Mouse (Mus musculus) thymus, postnatal 0 days (tissue): ENCODE results near the gene Klhl26. TPM values are rescaled to one million over a fixed set of nuclear protein-coding genes. Genes with fewer than 3 reads are reported as not detected.

Experiments used
- DNase-seq: peaks from one replicate; pipeline ENCODE4 v3.0.0-alpha.2; 2015; ENCODE audit warnings: low spot score
- polyA plus RNA-seq: library from polyadenylated mRNA; unstranded; fragments of >200 nt; fragmentation: Nextera tagmentation; extraction: Ambion mirVana; gene quantifications from 2 replicates; pipeline ENCODE4 v1.2.1, GENCODE M21; 2015

Gene Klhl26
- polyA plus RNA-seq, 1 experiment from 2014 or later = 8.0 TPM

DNA sequence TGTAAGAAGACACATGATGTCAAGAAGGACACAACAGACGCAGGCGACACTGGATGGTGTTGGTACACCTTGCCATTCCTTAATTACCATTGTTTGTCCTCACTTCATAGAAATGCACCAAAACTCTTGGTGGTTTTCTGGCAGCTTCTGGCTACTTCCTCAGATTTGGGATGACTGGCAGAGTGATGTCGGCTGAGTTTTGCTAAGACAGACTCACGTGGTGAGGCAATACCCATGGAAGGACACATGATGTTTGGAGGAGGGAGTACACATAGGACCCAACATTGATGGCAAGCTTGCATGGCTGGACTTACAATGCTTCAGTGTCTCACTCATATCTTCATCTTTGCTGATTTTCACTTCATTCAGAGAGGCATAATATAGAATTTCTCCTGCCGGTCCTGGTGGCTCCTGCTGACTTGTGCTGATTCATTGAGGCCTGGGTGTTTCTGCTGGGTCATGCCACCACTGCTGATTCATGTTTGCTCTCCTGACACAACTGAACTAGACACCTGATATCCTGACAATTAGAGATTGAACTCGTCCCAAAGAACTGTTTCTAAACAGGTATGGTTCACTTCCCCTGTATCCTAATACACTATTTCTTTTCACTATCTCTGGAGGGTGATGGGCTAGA is 62.3 kb downstream of the Klhl26 start:
- no peak for DNase-seq

DNA sequence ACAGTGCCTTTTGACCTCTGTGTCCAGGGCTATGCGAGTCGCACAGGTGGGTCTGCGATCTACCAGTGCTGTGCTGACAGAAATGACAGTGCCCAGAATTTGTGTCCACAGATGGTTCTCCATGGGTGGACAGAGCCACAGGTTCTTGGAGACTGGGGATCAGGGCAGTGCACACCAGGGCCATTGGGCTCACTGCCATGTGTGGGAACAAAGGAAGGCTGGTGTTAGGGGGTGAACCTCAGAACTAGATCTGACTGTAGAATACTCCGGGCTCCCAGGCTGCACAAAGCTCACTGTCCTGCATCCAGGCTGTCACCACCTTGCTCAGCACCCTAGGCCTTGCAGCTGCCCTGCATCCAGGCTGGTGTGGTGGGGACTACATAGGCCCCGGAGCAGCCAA is 66.5 kb downstream of the Klhl26 start:
- DNase-seq = no peak

DNA sequence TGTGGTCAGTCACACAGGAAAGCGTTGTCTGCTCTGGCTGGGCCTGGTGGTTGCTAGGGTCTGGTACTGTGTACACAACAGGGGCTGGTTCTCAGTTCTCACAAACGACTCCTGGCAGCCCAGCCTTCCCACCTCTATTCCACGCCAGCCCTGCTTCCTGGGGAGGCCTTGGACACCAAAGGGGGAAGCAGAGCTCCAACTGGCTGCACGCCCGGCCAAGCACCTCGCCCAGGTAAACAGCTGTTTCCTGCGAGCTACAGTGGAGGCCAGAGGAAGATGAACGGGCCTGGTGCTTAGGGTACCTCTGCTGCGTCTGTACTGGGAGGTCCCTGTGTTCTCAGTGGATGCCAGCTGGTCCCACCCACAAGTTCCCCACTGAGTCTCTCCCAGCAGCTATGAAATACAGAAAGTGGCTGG is 67.3 kb downstream of the Klhl26 start:
- no peak for DNase-seq

DNA sequence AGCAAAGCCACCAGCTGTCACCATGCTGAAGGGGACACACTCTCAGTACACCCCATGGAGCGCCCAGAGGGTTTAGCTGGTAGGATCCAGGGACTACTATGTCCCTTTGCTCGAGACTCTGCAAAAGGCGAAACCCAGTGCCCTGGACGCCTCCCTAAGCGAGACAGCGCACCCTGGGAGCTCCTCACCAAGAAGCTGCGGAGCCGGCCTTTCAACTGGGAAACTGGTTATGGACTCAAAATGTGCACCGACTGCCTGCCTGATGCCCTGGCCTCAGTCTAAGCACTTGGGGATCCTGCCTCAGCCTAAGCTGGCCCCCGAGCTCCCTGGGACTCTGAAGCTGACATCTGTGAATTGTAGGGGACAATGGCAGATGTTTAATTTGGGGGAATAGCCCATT is 67.7 kb downstream of the Klhl26 start:
- no peak for DNase-seq

DNA sequence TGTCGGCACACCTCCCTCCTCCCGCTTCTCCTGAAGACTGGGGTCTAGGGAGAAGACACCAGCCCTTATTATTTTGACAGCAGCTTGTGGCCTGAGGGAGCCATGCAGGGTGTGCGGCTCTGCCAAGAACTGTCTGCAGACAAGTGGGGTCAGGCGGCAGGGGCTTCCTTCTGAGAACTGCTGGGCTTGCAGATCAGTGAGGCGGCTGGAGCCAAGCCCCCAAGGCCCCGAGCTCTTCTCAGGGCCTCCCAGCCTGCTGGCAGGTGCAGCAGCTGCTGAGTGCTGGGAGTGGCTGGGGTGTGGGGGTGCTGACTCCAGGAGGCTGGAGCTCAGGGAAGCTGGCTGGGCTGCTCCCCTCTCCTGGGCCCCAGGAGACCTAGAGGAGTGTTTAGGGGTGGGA is 68.5 kb downstream of the Klhl26 start:
- peak; percentile 29 for DNase-seq

DNA sequence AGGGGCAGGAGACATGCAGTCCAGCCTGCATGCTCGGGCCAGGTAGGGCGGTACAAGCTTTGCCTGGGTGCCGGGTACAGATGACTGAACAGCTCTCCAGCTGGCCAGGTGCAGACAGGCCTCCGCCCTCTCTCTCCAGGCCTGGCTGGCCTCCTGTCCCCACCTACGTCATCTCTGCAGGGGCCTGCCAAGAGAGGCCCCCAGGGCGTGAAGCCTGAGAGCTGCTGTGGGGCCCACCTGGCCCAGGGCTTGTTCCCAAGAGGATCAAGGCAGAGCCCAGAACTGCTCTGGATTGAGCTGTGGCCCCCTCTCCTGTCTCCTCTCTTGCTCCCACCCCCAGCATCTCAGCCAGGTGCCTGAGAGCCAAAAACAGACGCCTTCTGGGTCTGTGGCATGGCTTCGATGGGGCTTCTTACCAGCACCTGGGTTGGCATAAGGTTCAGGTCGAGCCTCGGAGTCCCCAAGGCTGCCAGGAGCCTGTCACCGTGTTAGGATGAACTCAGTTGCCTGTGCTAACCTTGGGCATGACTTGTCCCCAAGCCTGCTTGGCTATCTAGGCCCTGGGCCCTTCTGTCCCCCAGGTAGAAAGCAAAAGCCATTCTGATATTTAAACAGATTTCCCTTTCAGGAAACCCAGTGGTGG is 70.2 kb downstream of the Klhl26 start:
- DNase-seq = no peak

DNA sequence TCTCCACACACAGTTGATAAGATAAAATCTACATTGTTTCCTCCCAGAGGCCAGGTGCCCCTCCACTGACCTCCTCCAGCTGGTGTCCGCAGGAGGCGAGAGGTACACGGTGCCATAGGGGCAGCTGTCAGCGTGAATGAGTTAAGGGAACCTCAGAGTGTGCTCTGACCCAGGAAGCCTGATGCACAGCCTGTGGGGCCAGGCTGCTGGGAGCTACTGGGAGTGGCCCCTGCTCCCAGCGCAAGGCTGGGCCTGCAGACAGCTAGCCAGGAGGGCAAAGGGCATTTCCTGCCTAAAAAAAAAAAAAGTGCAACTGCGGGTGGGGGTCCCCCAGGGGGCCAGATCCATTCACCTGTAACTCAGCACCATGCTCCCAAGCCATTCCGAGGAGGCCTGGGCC is 71.6 kb downstream of the Klhl26 start:
- no peak for DNase-seq

DNA sequence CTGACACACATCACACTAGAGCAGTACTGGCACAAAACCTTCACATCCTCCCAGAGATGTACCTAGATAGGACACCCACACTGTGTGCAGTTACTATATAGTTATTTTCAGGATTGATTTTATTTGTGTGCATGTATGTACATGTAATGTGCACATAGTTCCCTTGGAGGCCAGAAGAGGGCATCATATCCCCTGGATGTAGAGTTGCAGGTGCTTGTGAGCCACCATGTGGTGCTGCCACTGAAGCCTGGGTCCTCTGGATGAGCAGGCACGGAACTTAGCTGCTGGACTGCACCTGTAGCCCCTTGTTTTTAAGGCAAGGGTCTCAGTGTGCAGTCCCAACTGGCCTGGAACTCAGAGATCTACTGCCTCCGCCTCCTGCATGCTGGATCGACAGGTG is 72.6 kb downstream of the Klhl26 start:
- no peak for DNase-seq

Other genes with a start within 250 kb of the Klhl26 start
- gene Sugp2, start 242.7 kb downstream of the Klhl26 start, polyA plus RNA-seq = 29.6 and 34.5 TPM in 2 replicates
- gene Armc6, start 242.5 kb downstream of the Klhl26 start, polyA plus RNA-seq = 17.9 and 18.4 TPM in 2 replicates
- 25.7 and 26.9 TPM in 2 replicates for gene Homer3, start 194.1 kb downstream of the Klhl26 start, polyA plus RNA-seq
- gene Ddx49, start 174.5 kb downstream of the Klhl26 start, polyA plus RNA-seq = 53.6 and 58.1 TPM in 2 replicates
- 314 and 316 TPM in 2 replicates for gene Cope, start 174.4 kb downstream of the Klhl26 start, polyA plus RNA-seq
- 0.19 and 0.40 TPM in 2 replicates for gene Cers1, start 161.2 kb downstream of the Klhl26 start, polyA plus RNA-seq
- gene Gdf1, start 147.2 kb downstream of the Klhl26 start, polyA plus RNA-seq = 0.13 TPM in 1 of 2 replicates, not detected in the other
- gene Upf1, start 123.7 kb downstream of the Klhl26 start, polyA plus RNA-seq = 16.4 and 22.6 TPM in 2 replicates
- gene Comp, start 103.4 kb downstream of the Klhl26 start, polyA plus RNA-seq = 1.6 and 2.2 TPM in 2 replicates
- gene Crtc1, start 37.4 kb downstream of the Klhl26 start, polyA plus RNA-seq = 7.4 and 8.0 TPM in 2 replicates
- 0.09 and 0.10 TPM in 2 replicates for gene Tmem59l, start 10.4 kb upstream of the Klhl26 start, polyA plus RNA-seq
- gene Crlf1, start 16.2 kb upstream of the Klhl26 start, polyA plus RNA-seq = 0.10 and 0.27 TPM in 2 replicates
- 170 and 181 TPM in 2 replicates for gene Rex1bd, start 29.8 kb upstream of the Klhl26 start, polyA plus RNA-seq
- gene Uba52, start 33.8 kb upstream of the Klhl26 start, polyA plus RNA-seq = 1,327 and 1,441 TPM in 2 replicates
- 309 and 319 TPM in 2 replicates for gene Fkbp8, start 50.8 kb upstream of the Klhl26 start, polyA plus RNA-seq
- gene Kxd1, start 51.0 kb upstream of the Klhl26 start, polyA plus RNA-seq = 66.8 and 68.6 TPM in 2 replicates
- 13.5 and 14.2 TPM in 2 replicates for gene Ell, start 62.5 kb upstream of the Klhl26 start, polyA plus RNA-seq
- gene Isyna1, start 117.4 kb upstream of the Klhl26 start, polyA plus RNA-seq = 78.9 and 88.4 TPM in 2 replicates
- gene Ssbp4, start 131.9 kb upstream of the Klhl26 start, polyA plus RNA-seq = 135 and 142 TPM in 2 replicates
- 4.7 and 5.8 TPM in 2 replicates for gene Lrrc25, start 139.2 kb upstream of the Klhl26 start, polyA plus RNA-seq
- gene Gdf15, start 155.5 kb upstream of the Klhl26 start, polyA plus RNA-seq = 1.2 and 1.4 TPM in 2 replicates
- gene Pgpep1, start 183.4 kb upstream of the Klhl26 start, polyA plus RNA-seq = 33.2 and 43.0 TPM in 2 replicates
- gene Lsm4, start 196.3 kb upstream of the Klhl26 start, polyA plus RNA-seq = 333 and 377 TPM in 2 replicates
- gene Jund, start 222.0 kb upstream of the Klhl26 start, polyA plus RNA-seq = 85.7 and 111 TPM in 2 replicates
- 0.04 and 0.06 TPM in 2 replicates for gene Iqcn, start 226.5 kb upstream of the Klhl26 start, polyA plus RNA-seq
- 0.29 and 0.32 TPM in 2 replicates for gene Gm3336, start 241.6 kb upstream of the Klhl26 start, polyA plus RNA-seq
- 0.28 and 0.35 TPM in 2 replicates for gene Pde4c, start 246.8 kb upstream of the Klhl26 start, polyA plus RNA-seq